Mouse (Mus musculus) limb, embryonic 14.5 days (tissue): ENCODE data around the gene Ddx17. TPM values are rescaled to one million over a fixed set of nuclear protein-coding genes. Genes with fewer than 3 reads are reported as not detected.

Experiments used
- ATAC-seq: fragments of 200-750 bp; cut with Nextera tagmentation; 2 replicates; pipeline ENCODE4 v1.8.0; 2017; ENCODE audit warnings: low read depth, moderate number of reproducible peaks, moderate TSS enrichment; ENCODE audit not compliant: low FRiP score
- DNase-seq: peaks from one replicate; pipeline ENCODE4 v3.0.0-alpha.2; 2015; ENCODE audit warnings: low spot score
- H3K27ac ChIP-seq: fragments of 300-500 bp; sonication (generic); replicated peaks from 2 replicates; pipeline ENCODE4 v1.5.1; 2014; ENCODE audit warnings: low read depth, mild to moderate bottlenecking, low read length, moderate library complexity, mixed read lengths
- H3K27me3 ChIP-seq: fragments of 300-500 bp; sonication (generic); 2 replicates; pipeline ENCODE4 v1.6.1; 2014; ENCODE audit warnings: low read length, mixed read lengths; ENCODE audit not compliant: control insufficient read depth, insufficient read depth
- H3K36me3 ChIP-seq: fragments of 300-500 bp; sonication (generic); 2 replicates; pipeline ENCODE4 v1.6.1; 2014; ENCODE audit warnings: mild to moderate bottlenecking, low read length, moderate library complexity, mixed read lengths; ENCODE audit not compliant: control insufficient read depth, insufficient read depth
- H3K4me1 ChIP-seq: fragments of 300-500 bp; sonication (generic); 2 replicates; pipeline ENCODE4 v1.6.1; 2014; ENCODE audit warnings: antibody characterized with exemption, low read length, mixed read lengths; ENCODE audit not compliant: control insufficient read depth, insufficient read depth
- H3K4me2 ChIP-seq: fragments of 300-500 bp; sonication (generic); replicated peaks from 2 replicates; pipeline ENCODE4 v1.6.1; 2014; ENCODE audit warnings: low read depth, mild to moderate bottlenecking, low read length, moderate library complexity; ENCODE audit not compliant: severe bottlenecking
- H3K4me3 ChIP-seq: fragments of 300-500 bp; sonication (generic); replicated peaks from 2 replicates; pipeline ENCODE4 v1.5.1; 2014; ENCODE audit warnings: low read length
- H3K9ac ChIP-seq: fragments of 300-500 bp; sonication (generic); 2 replicates; pipeline ENCODE4 v1.6.1; 2014; ENCODE audit warnings: mild to moderate bottlenecking, low read depth, low read length, moderate library complexity; ENCODE audit not compliant: severe bottlenecking
- H3K9me3 ChIP-seq: fragments of 300-500 bp; sonication (generic); 2 replicates; pipeline ENCODE4 v1.6.1; 2016; ENCODE audit warnings: low read length; ENCODE audit not compliant: control insufficient read depth
- POLR2A ChIP-seq: fragments of 200-500 bp; IDR thresholded peaks from 2 replicates; pipeline ENCODE4 v1.8.0; 2012; ENCODE audit warnings: inconsistent platforms, mild to moderate bottlenecking, moderate library complexity, borderline replicate concordance; ENCODE audit not compliant: insufficient read depth, insufficient read length; ENCODE audit errors: extremely low read depth
- WGBS: fragments of 180-500 bp; shearing (Covaris S2); extraction: QIAGEN DNeasy Blood & Tissue Kit; methylation state at CpG from one replicate; pipeline ENCODE4 v1.1.7; 2014; 5-methylcytosine and 5-hydroxymethylcytosine counted together
- polyA plus RNA-seq, 2 experiments: library from polyadenylated mRNA; depleted of rRNA in 1 of 2; stranded (reverse) in 1 of 2; unstranded in 1 of 2; fragments of >200 nt; fragmentation: Nextera tagmentation in 1 of 2; extraction: Ambion mirVana in 1 of 2; gene quantifications; 2 replicates each; pipeline versions ENCODE4 v1.2.1 to v1.2.3; 2012 to 2014

The Ddx17 gene
- polyA plus RNA-seq (2012; rRNA removed) = 724 and 821 TPM in 2 replicates
- 92.6 and 98.0 TPM in 2 replicates for polyA plus RNA-seq (2014; fragmentation: Nextera tagmentation; extraction: Ambion mirVana)

DNA sequence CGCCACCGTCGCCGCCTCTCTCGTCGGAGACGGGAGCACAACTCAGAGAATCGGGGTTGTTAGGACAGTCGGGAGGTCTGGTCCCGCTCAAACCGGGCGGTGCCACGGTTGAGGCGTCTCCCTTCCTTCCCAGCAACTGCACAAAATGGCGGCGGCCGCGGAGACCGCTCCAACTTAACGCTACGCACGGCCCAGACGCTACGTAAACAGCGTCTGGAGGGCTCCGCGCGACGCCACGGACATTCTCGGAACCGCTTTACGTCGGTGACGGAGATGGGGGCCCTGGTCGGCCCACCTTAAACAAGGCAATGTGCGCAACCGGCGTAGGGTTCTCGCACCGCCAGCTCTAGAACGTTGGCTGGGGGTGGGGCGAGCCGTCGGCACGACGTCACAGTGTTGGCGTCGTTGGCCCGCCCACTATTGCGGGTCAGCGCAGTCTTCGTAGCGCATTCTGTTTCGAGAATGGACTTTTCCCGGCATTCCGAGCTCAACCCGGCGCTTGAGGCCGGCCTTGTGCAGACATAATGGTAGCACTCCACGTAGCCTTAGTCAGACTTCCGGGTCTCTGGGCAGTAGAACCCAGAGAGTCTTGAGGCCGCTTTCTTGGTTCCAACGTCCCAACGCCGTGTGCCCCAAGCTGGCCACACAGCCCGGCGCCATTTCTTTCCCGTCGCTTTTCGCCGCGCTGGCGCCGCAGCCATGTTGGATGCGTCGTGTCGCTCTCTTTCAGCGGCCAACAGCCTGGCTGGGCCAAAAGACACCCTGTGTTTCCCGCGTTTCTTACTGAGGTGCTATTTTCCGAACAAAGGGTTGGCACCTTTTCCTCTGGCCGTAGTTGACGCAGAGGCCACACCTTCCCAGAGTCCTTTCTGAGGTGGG lies at the start of gene Ddx17:
Gene Ddx17, minus strand, starts transcription at position 332 of the 879 bp plus-strand sequence.
- Histone ChIP-seq H3K36me3 (peaks cover 32% of the 10 kb centered on the region), H3K9me3 (no peaks in the 10 kb centered on the region), H3K9ac (peak within 1 kb of the TSS; percentile 99), H3K4me1 (peaks cover 12% of the 10 kb centered on the region), H3K4me3 (peak within 1 kb of the TSS; percentile 69), H3K4me2 (peak within 1 kb of the TSS; percentile 69), H3K27me3 (no peaks in the 10 kb centered on the region), H3K27ac (peak within 1 kb of the TSS; percentile 99)
- peak; percentile 86; the same call in 1 of the 2 replicates for TF ChIP-seq POLR2A
- DNase-seq (peak; percentile 98), ATAC-seq (peak; percentile 97)
- 4% methylated on average over 73 of the region's 84 CpGs for WGBS

DNA sequence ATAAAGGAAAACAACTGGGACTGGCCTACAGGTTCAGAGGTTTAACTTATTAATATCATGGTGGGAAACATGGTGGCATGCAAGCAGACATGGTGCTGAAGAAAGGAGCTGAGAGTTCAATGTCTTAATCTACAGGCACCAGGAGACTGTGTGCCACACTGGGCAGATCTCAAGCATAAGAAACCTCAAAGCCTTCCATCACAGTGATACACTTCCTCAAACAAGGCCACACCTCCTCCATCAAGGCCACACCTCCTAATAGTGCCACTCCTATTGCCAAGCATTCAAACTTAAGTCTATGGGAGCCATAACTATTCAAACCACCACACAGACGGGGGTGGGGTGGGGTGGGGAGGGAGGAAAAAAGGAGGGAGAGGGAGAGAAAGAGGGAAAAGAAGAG lies 35.0 kb upstream of the Ddx17 start:
- Histone ChIP-seq H3K27me3 (no peaks in the 10 kb centered on the region), H3K4me3 (no peak overlapping the region), H3K4me2 (no peak overlapping the region), H3K36me3 (no peaks in the 10 kb centered on the region), H3K9me3 (no peaks in the 10 kb centered on the region), H3K4me1 (no peaks in the 10 kb centered on the region), H3K27ac (no peak overlapping the region), H3K9ac (no peak overlapping the region)
- no peak for TF ChIP-seq POLR2A
- ATAC-seq (no peak), DNase-seq (no peak)
- 57% methylated on average over 1 of the region's 1 CpGs for WGBS

- 75% methylated on average over 6 of the region's 6 CpGs for WGBS
- Histone ChIP-seq H3K4me2 (no peak overlapping the region), H3K9me3 (no peaks in the 10 kb centered on the region), H3K9ac (no peak overlapping the region), H3K36me3 (no peaks in the 10 kb centered on the region), H3K4me3 (no peak overlapping the region), H3K27ac (no peak overlapping the region), H3K4me1 (no peaks in the 10 kb centered on the region), H3K27me3 (no peaks in the 10 kb centered on the region)
- TF ChIP-seq POLR2A = no peak
- ATAC-seq (no peak), DNase-seq (no peak)
Measured at GRCm38 (mm10) chr15:79577671-79578426, 31.3 kb upstream of the Ddx17 start.

GRCm38 (mm10) chr15:79576947-79577346 lies 30.4 kb upstream of the Ddx17 start:
- 93% methylated on average over 2 of the region's 2 CpGs for WGBS
- no peaks in the 10 kb centered on the region for H3K27me3 ChIP-seq
- no peaks in the 10 kb centered on the region for H3K36me3 ChIP-seq
- H3K27ac ChIP-seq = no peak overlapping the region
- DNase-seq (no peak), ATAC-seq (no peak)
- H3K4me1 ChIP-seq = no peaks in the 10 kb centered on the region
- no peak for TF ChIP-seq POLR2A
- no peak overlapping the region for H3K4me3 ChIP-seq
- H3K4me2 ChIP-seq = no peak overlapping the region
- no peak overlapping the region for H3K9ac ChIP-seq
- H3K9me3 ChIP-seq = no peaks in the 10 kb centered on the region

- Histone ChIP-seq H3K9me3 (no peaks in the 10 kb centered on the region), H3K27ac (no peak overlapping the region), H3K9ac (no peak overlapping the region), H3K36me3 (no peaks in the 10 kb centered on the region), H3K27me3 (no peaks in the 10 kb centered on the region), H3K4me3 (no peak overlapping the region), H3K4me1 (no peaks in the 10 kb centered on the region), H3K4me2 (no peak overlapping the region)
- whole genome bisulfite sequencing = 55% methylated on average over 1 of the region's 1 CpGs
- DNase-seq = no peak
- TF ChIP-seq POLR2A = no peak
- no peak for ATAC-seq
Measured at GRCm38 (mm10) chr15:79575543-79576222, 29.1 kb upstream of the Ddx17 start.
